14 mouse cellular contexts compared by ENCODE assay signal in the genomic region with DNA sequence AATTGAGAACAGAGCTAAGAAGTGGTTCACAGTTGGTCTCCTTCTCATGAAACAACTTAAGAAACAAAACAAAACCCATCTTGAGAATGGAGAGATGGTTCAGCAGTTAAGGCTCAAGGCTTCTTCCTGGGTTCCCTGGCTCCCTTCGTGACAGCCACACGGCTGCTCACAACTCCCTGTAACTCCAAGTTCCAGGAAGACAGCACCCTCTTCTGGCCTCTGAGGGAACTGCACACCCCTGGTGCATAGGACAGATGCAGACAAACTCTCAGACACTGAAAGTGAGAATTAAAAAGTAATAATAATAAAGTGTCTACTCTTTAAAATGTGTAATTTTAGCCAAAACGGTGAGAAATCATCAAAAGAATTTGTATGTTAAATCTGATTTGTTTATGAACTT. TPM values are rescaled to one million over a fixed set of nuclear protein-coding genes. Genes with fewer than 3 reads are reported as not detected.
DNase-seq lines count a peak whose midpoint lies in the region; ATAC-seq and TF ChIP-seq lines count a peak whose summit lies in the region.
"Had no signal": no experiment of that assay in that cellular context is flagged by ENCODE, and none has a peak within 500 bp of the region (broad histone marks: within the 10 kb centered on the region; RNA-seq: fewer than 3 reads in every experiment).

No protein-coding gene starts in this region.

- TF ChIP-seq EP300 in heart, adult 2 months (IDR thresholded peaks at IDR 0.05; ENCODE audit: insufficient read depth, low read depth, low read length), result no peak

- no peaks in the 10 kb centered on the region for H3K79me2 ChIP-seq in heart, adult 2 months (replicated peaks; ENCODE audit: control insufficient read depth, insufficient read depth, low read length)

- no peak overlapping the region for H3K4me2 ChIP-seq in midbrain, postnatal 0 days (ENCODE audit: low read depth, low read length, poor library complexity, severe bottlenecking)
- H3K4me2 ChIP-seq in midbrain, embryonic 15.5 days, result no peak overlapping the region

- H3K27me3 ChIP-seq in heart, adult 2 months (ENCODE audit: control insufficient read depth, insufficient read depth, low read length), result no peaks in the 10 kb centered on the region
- no peaks in the 10 kb centered on the region for H3K27me3 ChIP-seq in midbrain, postnatal 0 days (ENCODE audit: insufficient read depth, low read length)
- H3K27me3 ChIP-seq in midbrain, embryonic 15.5 days (replicated peaks), result no peaks in the 10 kb centered on the region
- H3K27me3 ChIP-seq in embryonic facial prominence, embryonic 10.5 days (replicated peaks; ENCODE audit: low read depth, poor library complexity, severe bottlenecking), result no peaks in the 10 kb centered on the region

- no peaks in the 10 kb centered on the region for H3K4me1 ChIP-seq in heart, adult 2 months (ENCODE audit: control insufficient read depth, insufficient read depth, low read length)
- H3K4me1 ChIP-seq in midbrain, postnatal 0 days (ENCODE audit: insufficient read depth, low read length), result no peaks in the 10 kb centered on the region
- no peaks in the 10 kb centered on the region for H3K4me1 ChIP-seq in midbrain, embryonic 15.5 days
- no peaks in the 10 kb centered on the region for H3K4me1 ChIP-seq in embryonic facial prominence, embryonic 10.5 days
- H3K4me1 ChIP-seq: midbrain, embryonic 10.5 days had no signal

- no peak overlapping the region for H3K4me3 ChIP-seq in heart, adult 2 months
- H3K4me3 ChIP-seq in midbrain, postnatal 0 days (ENCODE audit: low read depth, low read length), result no peak overlapping the region
- no peak overlapping the region for H3K4me3 ChIP-seq in midbrain, embryonic 15.5 days
- no peak overlapping the region for H3K4me3 ChIP-seq in embryonic facial prominence, embryonic 10.5 days
- H3K4me3 ChIP-seq: midbrain, embryonic 10.5 days had no signal

- peak; percentile 56 for TF ChIP-seq CTCF in heart, adult 2 months (IDR thresholded peaks at IDR 0.05)
- TF ChIP-seq CTCF in midbrain, postnatal 0 days (IDR thresholded peaks at IDR 0.05), result peak; percentile 45

- H3K9ac ChIP-seq in heart, adult 2 months (ENCODE audit: low read depth, low read length), result no peak overlapping the region
- no peak overlapping the region for H3K9ac ChIP-seq in midbrain, postnatal 0 days (replicated peaks; ENCODE audit: low read length, poor library complexity, severe bottlenecking)
- H3K9ac ChIP-seq in midbrain, embryonic 15.5 days, result no peak overlapping the region

- no peak for TF ChIP-seq POLR2A in heart, adult 2 months (IDR thresholded peaks at IDR 0.05; ENCODE audit: insufficient read depth, low read depth, low read length)

- no peaks in the 10 kb centered on the region for H3K9me3 ChIP-seq in midbrain, postnatal 0 days (ENCODE audit: low read length)
- H3K9me3 ChIP-seq in midbrain, embryonic 15.5 days, result no peaks in the 10 kb centered on the region
- H3K9me3 ChIP-seq in embryonic facial prominence, embryonic 10.5 days, result no peaks in the 10 kb centered on the region
- H3K9me3 ChIP-seq: midbrain, embryonic 10.5 days had no signal

- intact Hi-C loops in heart, adult 2 months (cut with DNase I), result no loop called here

- WGBS in heart, adult 2 months, result 73% methylated on average over 3 of the region's 3 CpGs
- WGBS in midbrain, postnatal 0 days, result 76% methylated on average over 3 of the region's 3 CpGs
- WGBS in midbrain, embryonic 15.5 days, result 68% methylated on average over 3 of the region's 3 CpGs
- WGBS in embryonic facial prominence, embryonic 10.5 days, result 70% methylated on average over 3 of the region's 3 CpGs

- H3K36me3 ChIP-seq in heart, adult 2 months (ENCODE audit: control insufficient read depth, insufficient read depth, low read length), result no peaks in the 10 kb centered on the region
- no peaks in the 10 kb centered on the region for H3K36me3 ChIP-seq in midbrain, postnatal 0 days (ENCODE audit: insufficient read depth, low read length)
- H3K36me3 ChIP-seq in midbrain, embryonic 15.5 days (replicated peaks), result no peaks in the 10 kb centered on the region
- no peaks in the 10 kb centered on the region for H3K36me3 ChIP-seq in embryonic facial prominence, embryonic 10.5 days (replicated peaks)
- H3K36me3 ChIP-seq: midbrain, embryonic 10.5 days had no signal

- no peak overlapping the region for H3K27ac ChIP-seq in heart, adult 2 months
- H3K27ac ChIP-seq in midbrain, postnatal 0 days (ENCODE audit: low read depth, low read length), result no peak overlapping the region
- H3K27ac ChIP-seq in midbrain, embryonic 15.5 days, result no peak overlapping the region
- H3K27ac ChIP-seq in embryonic facial prominence, embryonic 10.5 days (replicated peaks), result no peak overlapping the region
- H3K27ac ChIP-seq: midbrain, embryonic 10.5 days had no signal

- ATAC-seq in midbrain, postnatal 0 days (ENCODE audit: low FRiP score), result no peak
- ATAC-seq in midbrain, embryonic 15.5 days (replicated peaks), result no peak

- no peak for DNase-seq in heart, adult 2 months
- DNase-seq in heart, adult 8-10 months (ENCODE audit: low spot score), result no peak
- no peak for DNase-seq in midbrain, postnatal 0 days (ENCODE audit: low spot score)
- peak; percentile 23 for DNase-seq in embryonic facial prominence, embryonic 10.5 days (ENCODE audit: low spot score)
- DNase-seq in thymus, postnatal 4 days, result peak; percentile 72
- no peak for DNase-seq in adrenal gland, adult 2 months
- DNase-seq in spleen, adult 18-20 months, result no peak
- DNase-seq: kidney, postnatal 25 days had no signal

RNA-seq across cellular contexts. Expression of a gene that starts 29.4 kb away (rescaled TPM):
- not detected for total RNA-seq in heart, adult 2 months (2021)
- not detected in 2 replicates for polyA plus RNA-seq in heart, adult 2 months (2012; rRNA removed)
- total RNA-seq in heart, adult 8-10 months (2022), result not detected
- total RNA-seq in midbrain, postnatal 0 days (2014; rRNA removed), result not detected in 2 replicates
- polyA plus RNA-seq in midbrain, postnatal 0 days (2015; fragmentation: Nextera tagmentation; extraction: Ambion mirVana), result not detected in 2 replicates
- polyA plus RNA-seq in midbrain, embryonic 15.5 days (2015; fragmentation: Nextera tagmentation; extraction: Ambion mirVana), result not detected in 2 replicates
- polyA plus RNA-seq in embryonic facial prominence, embryonic 10.5 days (2016; fragmentation: Nextera tagmentation; extraction: Ambion mirVana), result not detected in 2 replicates
- not detected for total RNA-seq in adrenal gland, adult 2 months (2021)
- polyA plus RNA-seq in adrenal gland, adult 2 months (2012; rRNA removed), result 0.07 and 0.11 TPM in 2 replicates
- total RNA-seq: heart, postnatal 10 days; neutrophil, adult 5-6 weeks had no signal
- polyA plus RNA-seq: embryonic facial prominence, embryonic 11.5 days; limb, embryonic 14.5 days; midbrain, embryonic 10.5 days had no signal

Comparison
In these comparisons a context has a peak if more than half of its experiments do, and no peak if none do; other contexts are left out.
1. DNase-seq: peak in embryonic facial prominence, embryonic 10.5 days (single experiment) and thymus, postnatal 4 days (single experiment); none in heart, adult 2 months (0 of 2), heart, adult 8-10 months (single experiment), midbrain, postnatal 0 days (single experiment), adrenal gland, adult 2 months (single experiment) and spleen, adult 18-20 months (0 of 2).